Mouse (Mus musculus): Measurements from ENCODE around the gene Cadm3. TPM values are rescaled to one million over a fixed set of nuclear protein-coding genes. Genes with fewer than 3 reads are reported as not detected.

Cadm3 gene
- total RNA-seq, 2 experiments from 2014 or later: 4.0 to 8.9 TPM

- no peak for DNase-seq (ENCODE audit: low spot score in 2 of 2)
Observed at GRCm38 (mm10) chr1:173359590-173360290, 7.8 kb downstream of the Cadm3 start.

GRCm38 (mm10) chr1:173357799-173358198 is 9.7 kb downstream of the Cadm3 start:
- DNase-seq (ENCODE audit: low spot score in 2 of 2): no peak

DNA sequence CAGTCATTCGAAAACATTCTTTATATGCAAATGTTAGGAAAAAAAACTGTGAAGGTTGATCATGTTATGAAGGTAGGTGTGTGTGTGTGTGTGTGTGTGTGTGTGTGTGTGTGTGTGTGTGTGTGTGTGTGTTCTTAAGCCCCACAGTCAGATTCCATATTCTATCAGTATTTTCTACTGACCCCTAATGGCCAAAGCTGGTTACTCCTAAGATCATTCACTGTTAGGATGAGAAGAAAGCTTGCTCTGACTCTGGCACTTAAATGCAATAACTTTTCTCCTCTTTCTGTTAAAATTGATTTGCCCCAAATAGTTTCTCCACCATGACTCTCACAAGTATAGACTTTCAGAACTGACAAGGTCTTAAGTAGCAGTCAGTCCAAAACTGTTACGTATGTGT is 10.8 kb downstream of the Cadm3 start:
- no peak for DNase-seq (ENCODE audit: low spot score in 2 of 2)

DNA sequence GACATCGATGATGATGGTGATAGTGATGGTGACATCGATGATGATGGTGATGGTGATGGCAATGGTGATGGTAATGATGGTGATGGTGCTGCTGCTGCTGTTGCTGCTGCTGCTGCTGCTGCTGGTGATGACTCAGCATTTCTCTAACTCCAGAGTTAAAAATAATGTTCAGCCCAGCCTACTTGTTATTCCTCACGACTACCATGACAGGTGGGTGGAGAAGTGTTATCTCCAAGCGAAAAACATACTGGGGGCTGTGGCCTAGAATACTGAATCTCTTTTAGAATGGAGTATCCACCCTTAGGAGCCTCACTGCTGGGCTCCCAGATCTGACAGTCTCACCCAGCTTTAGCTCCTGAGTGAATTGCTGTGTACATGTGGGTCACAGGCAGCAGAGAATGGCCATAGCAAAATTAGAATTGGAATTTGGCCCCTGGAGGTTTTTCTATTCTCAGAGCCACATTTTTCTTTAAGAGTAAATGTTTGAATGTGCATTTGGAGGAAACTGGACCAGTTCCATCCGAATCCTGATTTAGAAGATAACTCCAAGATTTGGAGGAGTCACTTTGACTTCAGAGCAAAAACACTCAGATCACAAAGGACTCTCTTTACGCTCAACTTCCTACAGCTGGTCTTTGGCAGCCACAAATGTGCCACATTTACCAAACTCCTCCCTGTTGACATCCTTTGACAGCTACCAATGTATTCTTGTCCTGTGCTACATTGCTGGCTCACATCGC is 12.2 kb downstream of the Cadm3 start:
- no peak for DNase-seq (ENCODE audit: low spot score in 2 of 2)

DNA sequence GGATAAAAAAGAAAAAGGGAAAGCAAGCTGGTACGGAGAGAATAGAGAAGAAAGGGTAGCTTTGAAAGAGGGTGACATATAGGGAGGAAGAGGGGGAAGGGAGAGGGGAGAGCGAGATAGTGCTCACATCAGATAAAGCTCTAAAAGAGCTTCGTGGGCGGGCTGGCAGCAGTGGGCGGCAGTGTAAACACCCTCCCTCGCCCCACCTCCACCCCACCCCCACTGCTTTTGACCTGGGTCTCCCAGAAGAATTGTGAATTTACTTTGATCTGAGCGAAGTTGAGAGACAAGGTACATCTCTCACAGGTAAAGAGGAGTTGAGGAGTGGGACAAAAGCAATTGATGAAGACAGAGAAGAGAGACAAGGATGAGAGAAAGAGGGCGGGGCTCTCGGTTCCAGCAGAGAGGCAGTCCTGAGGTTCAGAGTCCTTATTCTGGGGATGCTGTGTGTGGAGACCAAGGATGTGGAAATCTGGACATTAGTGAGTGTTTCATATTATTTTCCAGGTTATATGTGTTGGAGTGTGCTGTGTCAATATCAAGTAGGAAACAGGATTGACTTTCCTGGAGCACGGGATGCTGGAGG is 17.0 kb downstream of the Cadm3 start, which contains the start of gene Aim2:
Gene Aim2, plus strand, starts transcription at position 508 of the 586 bp plus-strand sequence.
- DNase-seq (ENCODE audit: low spot score in 2 of 2): no peak

- peak in 1 of 2 experiments; percentile 31 for DNase-seq (ENCODE audit: low spot score in 2 of 2)
Observed at GRCm38 (mm10) chr1:173349946-173350345, 17.5 kb downstream of the Cadm3 start.

- no peak for DNase-seq (ENCODE audit: low spot score in 2 of 2)
Observed at GRCm38 (mm10) chr1:173349192-173349591, 18.3 kb downstream of the Cadm3 start.

DNA sequence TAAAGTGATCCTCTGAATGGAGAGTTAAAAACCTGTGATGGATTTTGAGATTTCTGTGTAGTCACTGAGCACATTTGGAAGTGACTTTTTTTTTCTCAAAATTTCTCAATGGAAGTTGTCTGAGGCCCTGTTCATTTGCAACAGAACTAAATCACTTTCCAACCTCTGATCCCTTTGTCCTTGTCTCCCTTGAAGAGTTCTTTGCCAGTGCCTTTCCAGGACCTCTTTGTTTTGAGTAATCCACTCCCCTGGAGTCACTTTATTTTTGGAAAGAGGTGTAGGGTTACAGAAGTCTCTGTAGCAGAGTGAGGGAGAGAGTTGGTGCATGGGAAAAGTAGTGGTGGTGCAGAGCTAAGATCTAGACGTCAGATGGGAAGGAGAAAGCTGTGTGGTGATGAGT is 19.0 kb downstream of the Cadm3 start:
- DNase-seq (ENCODE audit: low spot score in 2 of 2): no peak

DNA sequence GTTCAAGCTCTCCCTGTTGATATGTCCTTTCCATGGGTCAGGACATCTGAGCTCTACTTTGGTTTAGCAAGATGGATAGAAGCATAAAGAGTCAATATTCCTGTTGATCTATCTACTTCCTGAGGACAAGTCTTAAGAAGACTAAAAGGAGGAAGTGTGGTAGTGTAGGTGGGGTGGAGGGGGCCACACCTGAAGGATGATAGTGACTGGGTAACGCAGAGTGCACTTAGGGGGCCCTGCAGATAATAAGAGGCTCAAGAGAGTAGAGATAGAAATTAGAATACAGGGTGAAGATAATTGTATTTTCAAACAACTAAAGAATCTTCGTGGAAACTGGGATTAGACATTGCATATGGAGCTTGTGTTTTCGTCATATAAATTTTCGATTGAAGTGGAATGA is 22.4 kb downstream of the Cadm3 start:
- DNase-seq (ENCODE audit: low spot score in 2 of 2): no peak

DNA sequence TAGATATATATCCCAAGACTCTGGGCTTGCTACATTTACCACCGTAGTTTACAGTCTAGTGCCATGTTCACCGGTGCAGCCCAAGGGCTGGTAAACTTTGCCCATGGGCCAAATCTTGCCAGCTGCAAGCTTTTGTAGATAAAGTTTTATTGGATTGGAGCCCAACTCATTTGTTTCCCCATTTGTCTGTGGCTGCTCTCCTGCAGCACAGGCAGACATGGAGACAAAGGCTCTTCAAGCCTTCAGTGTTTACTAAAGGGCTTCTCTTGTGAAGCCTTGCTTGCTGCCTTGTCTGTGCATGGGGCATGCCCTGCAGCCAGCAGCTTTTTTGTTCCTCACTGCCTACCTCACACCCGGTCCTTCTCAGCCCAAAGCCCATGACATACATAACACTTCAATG is 23.6 kb downstream of the Cadm3 start:
- DNase-seq (ENCODE audit: low spot score in 2 of 2): no peak

DNA sequence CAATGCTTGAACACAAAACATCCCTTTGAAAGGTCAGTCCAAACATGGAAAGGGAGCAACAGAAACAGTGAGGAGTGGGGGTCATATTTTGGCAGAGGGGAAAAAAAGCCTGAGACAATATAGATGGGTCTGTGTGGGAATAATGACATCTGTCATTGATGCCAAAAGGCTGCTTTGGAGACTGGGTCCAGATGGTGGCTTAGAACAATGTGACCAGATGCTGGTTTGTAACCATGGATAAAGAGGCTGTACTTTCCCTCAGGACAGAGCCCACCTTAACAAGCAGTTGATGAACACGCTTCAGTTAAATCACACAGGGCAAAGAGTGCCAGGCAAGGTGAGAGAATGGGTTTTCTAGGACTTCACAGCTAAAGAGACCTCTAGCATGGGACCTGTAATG is 25.1 kb downstream of the Cadm3 start:
- DNase-seq (ENCODE audit: low spot score in 2 of 2): no peak

GRCm38 (mm10) chr1:173339543-173339942 is 28.0 kb downstream of the Cadm3 start:
- peak; percentile 20 to 52 for DNase-seq (ENCODE audit: low spot score in 2 of 2)

DNA sequence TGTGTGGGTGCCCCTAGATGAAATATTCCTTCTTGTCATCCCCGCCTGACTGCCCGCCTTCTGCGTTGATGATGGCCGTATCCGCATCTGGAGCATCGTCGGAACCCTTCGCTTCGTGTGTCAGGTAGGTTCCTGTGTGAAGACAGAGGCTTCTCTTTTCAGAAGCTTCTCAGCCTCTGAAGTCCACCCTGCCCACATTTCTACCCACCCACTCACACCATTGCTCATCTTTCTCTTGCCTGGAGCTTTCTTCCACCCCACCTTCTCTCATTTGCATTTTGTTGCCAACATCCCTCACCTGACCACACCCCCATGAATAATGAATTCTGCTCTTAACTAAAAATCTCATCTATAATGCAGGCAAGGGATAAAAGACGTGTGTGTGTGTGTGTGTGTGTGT is 30.5 kb downstream of the Cadm3 start:
- no peak for DNase-seq (ENCODE audit: low spot score in 2 of 2)

DNA sequence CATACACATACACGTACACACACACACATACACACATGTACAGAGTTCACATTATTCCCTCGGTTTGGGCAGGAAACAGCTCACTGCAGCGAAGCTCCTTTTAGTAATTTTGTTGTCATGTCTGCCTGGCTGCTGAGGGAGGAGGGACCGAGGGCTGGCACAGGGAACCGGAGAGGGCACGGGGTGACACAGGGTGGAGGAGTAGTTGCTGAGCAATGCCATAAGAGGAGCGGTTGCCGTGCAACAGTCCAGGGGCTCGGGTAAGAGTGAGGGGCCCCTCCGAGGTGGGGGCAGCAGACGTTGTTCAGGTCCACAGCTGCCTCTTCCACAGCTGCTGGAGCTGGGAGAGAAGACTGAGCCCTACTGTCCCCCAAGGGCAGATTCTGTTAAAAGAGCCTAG is 31.6 kb downstream of the Cadm3 start:
- DNase-seq (ENCODE audit: low spot score in 2 of 2): no peak

GRCm38 (mm10) chr1:173333312-173334253 is 33.9 kb downstream of the Cadm3 start, which contains the start of gene Ackr1:
TSS of gene Ackr1 (minus strand) at chr1:173333750.
- no peak for DNase-seq (ENCODE audit: low spot score in 2 of 2)

GRCm38 (mm10) chr1:173332418-173332817 is 35.1 kb downstream of the Cadm3 start:
- no peak for DNase-seq (ENCODE audit: low spot score in 2 of 2)

DNA sequence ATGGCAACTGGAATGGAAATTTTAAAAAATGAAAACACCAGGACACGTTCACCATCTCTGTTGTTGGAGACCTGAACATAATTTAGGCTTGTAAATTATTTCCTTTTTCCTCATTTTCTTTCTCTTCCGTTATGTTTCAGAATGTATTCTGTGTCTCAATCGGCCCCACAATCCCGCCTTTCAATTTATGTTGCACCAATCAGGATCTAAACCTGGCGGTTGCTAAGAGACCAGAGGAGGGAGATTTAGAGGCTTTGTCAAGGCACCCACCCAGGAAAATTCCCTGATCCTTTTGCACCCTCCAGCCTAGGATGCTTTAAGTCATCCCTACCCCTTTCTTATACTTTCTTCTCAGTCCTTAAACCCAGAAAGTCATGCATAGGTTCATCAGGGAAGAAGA is 37.8 kb downstream of the Cadm3 start:
- DNase-seq (ENCODE audit: low spot score in 2 of 2): no peak

- no peak for DNase-seq (ENCODE audit: low spot score in 2 of 2)
Observed at GRCm38 (mm10) chr1:173329185-173329584, 38.3 kb downstream of the Cadm3 start.

- no peak for DNase-seq (ENCODE audit: low spot score in 2 of 2)
Observed at GRCm38 (mm10) chr1:173328446-173328845, 39.0 kb downstream of the Cadm3 start.

- DNase-seq (ENCODE audit: low spot score in 2 of 2): no peak
Observed at GRCm38 (mm10) chr1:173326552-173326951, 40.9 kb downstream of the Cadm3 start.

DNA sequence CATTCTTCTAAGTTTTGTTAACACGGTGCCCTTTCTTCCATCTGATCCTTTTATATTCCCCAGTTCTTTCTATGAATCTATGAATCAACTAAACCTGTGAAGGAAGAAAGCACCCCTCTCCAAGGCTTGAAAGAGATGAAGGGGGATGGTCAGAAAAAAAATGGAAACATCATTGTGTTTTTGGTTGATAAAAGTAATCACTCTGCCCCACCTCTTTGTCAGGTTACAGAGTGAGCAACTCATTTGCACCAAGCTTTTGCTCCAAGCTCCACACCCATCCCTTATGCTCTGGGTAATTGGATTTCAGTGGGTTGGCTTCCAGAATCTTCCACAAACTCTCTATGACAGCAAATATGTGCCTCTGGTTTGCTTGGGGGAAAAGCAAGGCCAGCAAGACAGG is 42.1 kb downstream of the Cadm3 start:
- DNase-seq (ENCODE audit: low spot score in 2 of 2): no peak

Data from adrenal gland, adult 18-20 months (tissue).